Mouse (Mus musculus): Measurements from ENCODE around the gene Mat2a. TPM values are rescaled to one million over a fixed set of nuclear protein-coding genes. Genes with fewer than 3 reads are reported as not detected.
A peak's percentile ranks its signal among the peaks of the same experiment; 100 is the strongest.

Gene Mat2a
- total and polyA plus RNA-seq, 3 experiments, result 319 to 3,179 (median 357) TPM

- TF ChIP-seq CHD1 (IDR thresholded peaks at IDR 0.05; ENCODE audit: low read depth, low read length) (no peak), NELFE (IDR thresholded peaks at IDR 0.05; ENCODE audit: low read depth, low read length) (no peak), HCFC1 (IDR thresholded peaks at IDR 0.05; ENCODE audit: low read depth, low read length) (no peak), MAFK (IDR thresholded peaks at IDR 0.05; ENCODE audit: borderline replicate concordance, low read depth, low read length) (no peak), MYC (IDR thresholded peaks at IDR 0.05; ENCODE audit: low read depth, low read length) (no peak), MYB (IDR thresholded peaks at IDR 0.05; ENCODE audit: low read depth, low read length) (no peak), ZC3H11A (IDR thresholded peaks at IDR 0.05; ENCODE audit: low read depth, low read length) (no peak), CTCF (IDR thresholded peaks at IDR 0.05 in 2 of 3, conservative IDR thresholded peaks at IDR 0.05 in 1 of 3; ENCODE audit: control insufficient read depth in 1 of 3, insufficient read depth in 1 of 3, low read depth in 2 of 3, low read length in 3 of 3, poor library complexity in 1 of 3, severe bottlenecking in 1 of 3) (no peak), ZMIZ1 (IDR thresholded peaks at IDR 0.05; ENCODE audit: low read depth, low read length) (no peak)
- Histone ChIP-seq H3K27me3 (ENCODE audit: control insufficient read depth in 1 of 2, insufficient read depth in 2 of 2, low read length in 2 of 2) (no peaks in the 10 kb centered on the region), H3K9me3 (replicated peaks; ENCODE audit: insufficient read depth, low read length) (no peaks in the 10 kb centered on the region), H3K4me1 (ENCODE audit: control insufficient read depth in 1 of 2, insufficient read depth in 2 of 2, low read length in 2 of 2) (peaks cover 19 to 32% of the 10 kb centered on the region in 2 experiments), H3K79me2 (ENCODE audit: control insufficient read depth, insufficient read depth, low read length, poor library complexity) (no peaks in the 10 kb centered on the region), H3K9ac (ENCODE audit: control insufficient read depth, low read depth, low read length, poor library complexity, severe bottlenecking) (no peak overlapping the region), H3K27ac (ENCODE audit: control insufficient read depth, low read depth, low read length) (no peak overlapping the region), H3K4me3 (ENCODE audit: control insufficient read depth in 1 of 2, insufficient read depth in 1 of 2, low read depth in 2 of 2, low read length in 2 of 2) (no peak overlapping the region), H3K36me3 (ENCODE audit: control insufficient read depth in 1 of 2, insufficient read depth in 2 of 2, low read length in 2 of 2) (peaks cover 0 to 26% of the 10 kb centered on the region in 2 experiments; a peak in 2 of 4 replicates)
- DNase-seq (ENCODE audit: low read depth, low spot score), result no peak
These were observed 15.5 kb upstream of the Mat2a start for GRCm38 (mm10) chr6:72454833-72455373.

DNA sequence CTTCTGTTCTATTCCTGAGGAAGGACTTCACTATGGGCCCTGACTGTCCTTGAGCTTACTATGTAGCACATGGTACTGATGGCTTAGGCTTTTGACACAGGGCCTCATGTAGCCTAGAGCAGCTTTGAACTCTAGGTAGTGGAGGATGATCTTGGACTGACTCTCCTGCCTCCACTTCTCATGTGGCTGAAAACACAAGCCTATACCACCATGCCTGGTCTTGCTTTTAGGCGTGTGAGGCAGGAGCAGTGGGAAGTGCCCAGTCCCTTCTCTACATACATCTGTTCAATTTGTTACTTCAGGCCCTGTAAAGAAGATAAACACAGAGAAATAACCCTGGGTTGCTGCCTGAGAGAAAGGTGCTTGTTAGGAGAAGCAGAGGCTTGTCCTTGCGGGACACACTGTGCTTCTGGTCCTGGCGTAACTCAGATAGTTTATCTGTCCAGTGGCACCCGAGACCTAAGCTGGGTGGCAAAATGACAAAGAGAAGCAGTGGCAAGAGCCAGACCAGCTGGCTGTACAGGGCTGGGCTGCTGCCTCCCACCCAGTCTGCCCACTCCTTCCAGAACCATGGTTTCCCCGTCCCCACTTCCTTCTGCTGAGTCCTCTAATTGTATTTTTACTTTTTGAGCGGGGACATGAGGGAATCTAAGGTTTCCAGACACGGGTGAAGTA is 14.9 kb upstream of the Mat2a start:
- no peak for DNase-seq (ENCODE audit: low read depth, low spot score)
- no peak overlapping the region for H3K9ac ChIP-seq (ENCODE audit: control insufficient read depth, low read depth, low read length, poor library complexity, severe bottlenecking)
- peak; percentile 32; the same call in 1 of the 2 replicates for TF ChIP-seq GATA1 (IDR thresholded peaks at IDR 0.05; ENCODE audit: low read depth, low read length)
- peak; percentile 29; the same call in 1 of the 2 replicates for TF ChIP-seq TAL1 (IDR thresholded peaks at IDR 0.05; ENCODE audit: low read length)
- no peak for TF ChIP-seq MAX (IDR thresholded peaks at IDR 0.05; ENCODE audit: low read length)
- TF ChIP-seq EP300 (IDR thresholded peaks at IDR 0.05; ENCODE audit: low read depth in 1 of 2, low read length in 2 of 2), result peak in 1 of 2 experiments; percentile 28; a peak in 1 of 4 replicates
- TF ChIP-seq KAT2A (conservative IDR thresholded peaks at IDR 0.05; ENCODE audit: low read depth, low read length), result no peak
- TF ChIP-seq TCF12 (IDR thresholded peaks at IDR 0.05; ENCODE audit: low read depth, low read length), result peak; percentile 34; the same call in 1 of the 2 replicates
- TF ChIP-seq RAD21 (IDR thresholded peaks at IDR 0.05; ENCODE audit: low read depth, low read length), result no peak
- TF ChIP-seq E2F4 (IDR thresholded peaks at IDR 0.05; ENCODE audit: borderline replicate concordance, low read depth, low read length), result no peak
- no peak for TF ChIP-seq USF2 (IDR thresholded peaks at IDR 0.05; ENCODE audit: borderline replicate concordance in 1 of 2, insufficient read depth in 1 of 2, low read depth in 1 of 2, low read length in 2 of 2)
- H3K27ac ChIP-seq (ENCODE audit: control insufficient read depth, low read depth, low read length), result no peak overlapping the region
- peaks cover 0 to 23% of the 10 kb centered on the region in 2 experiments; a peak in 2 of 4 replicates for H3K36me3 ChIP-seq (ENCODE audit: control insufficient read depth in 1 of 2, insufficient read depth in 2 of 2, low read length in 2 of 2)
- no peaks in the 10 kb centered on the region for H3K79me2 ChIP-seq (ENCODE audit: control insufficient read depth, insufficient read depth, low read length, poor library complexity)
- peaks cover 19 to 30% of the 10 kb centered on the region in 2 experiments for H3K4me1 ChIP-seq (ENCODE audit: control insufficient read depth in 1 of 2, insufficient read depth in 2 of 2, low read length in 2 of 2)
- H3K27me3 ChIP-seq (ENCODE audit: control insufficient read depth in 1 of 2, insufficient read depth in 2 of 2, low read length in 2 of 2), result no peaks in the 10 kb centered on the region
- no peak overlapping the region for H3K4me3 ChIP-seq (ENCODE audit: control insufficient read depth in 1 of 2, insufficient read depth in 1 of 2, low read depth in 2 of 2, low read length in 2 of 2)
- no peaks in the 10 kb centered on the region for H3K9me3 ChIP-seq (replicated peaks; ENCODE audit: insufficient read depth, low read length)

Measured in MEL (cell line).